Mouse (Mus musculus) E14TG2a.4 (cell line): ENCODE measurements around the gene Rap1gap2.

ENCODE experiments used
- H3K27me3 ChIP-seq: 2 replicates; pipeline ENCODE4 v1.6.1; 2014; ENCODE audit warnings: low read length, control low read depth; ENCODE audit not compliant: insufficient read depth
- H3K36me3 ChIP-seq: 2 replicates; pipeline ENCODE4 v1.6.1; 2014; ENCODE audit warnings: low read length, control low read depth; ENCODE audit not compliant: insufficient read depth
- H3K4me1 ChIP-seq: replicated peaks from 2 replicates; pipeline ENCODE4 v1.6.1; 2014; ENCODE audit warnings: low read depth, low read length, control low read depth
- H3K4me3 ChIP-seq: replicated peaks from 2 replicates; pipeline ENCODE4 v1.5.1; 2014; ENCODE audit warnings: mild to moderate bottlenecking, low read length
- H3K9me3 ChIP-seq: 2 replicates; pipeline ENCODE4 v1.6.1; 2014; ENCODE audit warnings: low read length, control low read depth
- CTCF ChIP-seq: conservative IDR thresholded peaks from 2 replicates; pipeline ENCODE4 v1.5.1; 2014; ENCODE audit warnings: low read length
- NANOG ChIP-seq: IDR thresholded peaks from 2 replicates; pipeline ENCODE4 v1.6.1; 2014; ENCODE audit warnings: borderline replicate concordance, low read length, mixed read lengths
- POU5F1 ChIP-seq: IDR thresholded peaks from 2 replicates; pipeline ENCODE4 v1.6.1; 2014; ENCODE audit warnings: low read length, borderline replicate concordance

Rap1gap2 gene

DNA sequence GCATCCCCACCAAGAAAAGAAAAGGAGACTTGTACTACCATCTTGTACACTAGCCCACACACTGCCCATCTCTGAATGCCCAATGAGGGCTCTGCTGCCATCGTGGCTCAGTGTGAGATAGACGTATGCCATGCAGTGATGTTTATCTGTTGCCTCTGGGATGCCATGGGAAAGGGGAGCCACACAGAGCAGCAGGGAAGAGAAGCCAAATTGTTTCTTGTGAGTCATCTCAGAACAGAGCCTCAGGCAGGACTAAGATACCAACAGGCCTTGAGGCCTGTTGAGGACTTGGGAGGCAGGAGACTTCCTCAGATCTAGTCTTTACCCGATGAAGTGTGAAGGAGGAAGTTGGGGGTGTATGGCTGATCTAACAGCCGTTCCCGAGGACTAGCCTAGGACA lies 126.8 kb downstream of the Rap1gap2 start:
- H3K4me1 ChIP-seq = no peaks in the 10 kb centered on the region
- no peaks in the 10 kb centered on the region for H3K9me3 ChIP-seq
- no peak overlapping the region for H3K4me3 ChIP-seq
- H3K36me3 ChIP-seq = no peaks in the 10 kb centered on the region
- no peak for TF ChIP-seq POU5F1
- TF ChIP-seq CTCF = no peak
- no peak for TF ChIP-seq NANOG
- no peaks in the 10 kb centered on the region for H3K27me3 ChIP-seq

DNA sequence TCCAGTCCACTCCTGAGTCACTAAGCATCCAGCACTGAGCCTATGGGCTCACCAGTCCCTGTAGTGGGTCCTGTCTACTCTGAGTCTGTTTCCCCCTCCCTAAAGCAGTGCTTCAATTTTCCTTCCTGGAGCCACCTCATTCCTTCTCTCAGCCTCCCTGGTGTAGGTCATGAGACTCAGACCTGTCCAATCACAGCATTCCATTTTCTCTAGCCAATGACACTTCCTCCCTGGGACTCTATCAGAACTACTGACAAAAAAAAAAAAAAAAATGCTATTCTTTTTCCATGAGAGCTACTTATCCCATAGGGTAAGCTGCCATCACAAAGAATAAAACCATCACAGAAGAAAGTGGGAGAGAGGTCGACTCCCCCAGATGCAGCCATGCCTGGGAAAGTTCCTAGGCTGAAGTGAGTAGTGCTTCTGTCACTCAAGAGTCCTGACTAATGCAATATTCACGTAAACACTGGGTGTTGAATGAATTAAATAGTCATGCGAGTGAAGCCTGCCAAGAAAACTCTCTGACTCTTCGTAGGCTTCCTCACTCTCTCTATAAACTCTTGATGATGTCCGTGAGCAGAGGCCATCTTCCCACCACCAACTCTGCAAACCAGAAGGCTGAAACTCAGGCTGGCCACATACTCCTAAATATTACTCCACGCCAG lies 127.4 kb downstream of the Rap1gap2 start:
- no peaks in the 10 kb centered on the region for H3K36me3 ChIP-seq
- no peaks in the 10 kb centered on the region for H3K4me1 ChIP-seq
- no peaks in the 10 kb centered on the region for H3K9me3 ChIP-seq
- TF ChIP-seq NANOG = no peak
- no peak for TF ChIP-seq CTCF
- TF ChIP-seq POU5F1 = no peak
- H3K4me3 ChIP-seq = no peak overlapping the region
- no peaks in the 10 kb centered on the region for H3K27me3 ChIP-seq

DNA sequence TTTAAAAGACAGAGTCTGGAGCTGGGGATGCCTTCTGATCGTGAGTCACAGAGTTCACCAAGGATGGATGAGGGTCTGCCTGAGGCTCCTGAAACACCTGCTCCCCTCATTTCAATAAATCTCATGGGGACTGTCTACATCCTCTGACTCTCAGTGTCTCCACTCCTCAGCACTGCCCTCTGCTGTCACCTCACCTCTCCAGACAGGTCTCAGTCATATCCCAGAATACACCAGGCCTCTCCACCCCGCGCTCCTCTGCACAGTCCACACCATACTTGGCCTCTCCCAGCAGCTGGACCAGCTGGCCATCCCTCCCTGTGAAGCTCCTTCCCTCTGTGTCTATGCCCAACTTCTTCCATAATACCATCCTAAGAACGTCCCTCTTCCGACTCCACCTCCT lies 128.9 kb downstream of the Rap1gap2 start:
- Histone ChIP-seq H3K27me3 (no peaks in the 10 kb centered on the region), H3K4me3 (no peak overlapping the region), H3K36me3 (no peaks in the 10 kb centered on the region), H3K4me1 (no peaks in the 10 kb centered on the region), H3K9me3 (no peaks in the 10 kb centered on the region)
- TF ChIP-seq NANOG = no peak
- TF ChIP-seq CTCF = no peak
- no peak for TF ChIP-seq POU5F1

DNA sequence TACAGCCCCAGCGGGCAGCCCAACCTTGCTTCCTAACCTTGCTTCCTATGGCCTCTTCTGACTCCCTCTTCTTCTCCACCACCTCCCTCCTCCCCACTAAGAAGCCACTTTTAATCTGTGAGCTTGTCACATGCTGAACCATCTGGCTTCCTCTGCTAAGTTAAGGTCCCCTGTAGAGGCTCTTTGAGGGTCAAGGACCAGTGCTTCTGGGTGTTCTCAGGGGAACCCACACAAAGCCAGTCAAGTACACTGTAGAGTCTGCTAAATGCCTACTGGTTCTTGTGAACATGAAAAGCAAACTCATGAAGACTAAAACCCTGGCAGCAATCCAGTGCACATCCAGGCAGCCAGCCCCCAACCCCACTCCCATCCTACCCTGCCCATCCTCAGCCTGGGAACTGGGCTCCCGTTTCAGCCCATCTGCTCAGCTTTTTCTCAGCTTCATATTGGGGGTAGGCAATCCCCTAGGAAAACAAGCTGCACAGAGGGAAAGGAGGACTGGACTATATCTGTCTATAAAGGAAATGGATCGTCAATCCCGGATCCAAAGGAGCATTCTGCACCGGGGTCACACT lies 130.9 kb downstream of the Rap1gap2 start:
- TF ChIP-seq POU5F1 (no peak), CTCF (no peak)
- Histone ChIP-seq H3K36me3 (no peaks in the 10 kb centered on the region), H3K27me3 (no peaks in the 10 kb centered on the region), H3K4me3 (no peak overlapping the region), H3K9me3 (no peaks in the 10 kb centered on the region), H3K4me1 (no peaks in the 10 kb centered on the region)

DNA sequence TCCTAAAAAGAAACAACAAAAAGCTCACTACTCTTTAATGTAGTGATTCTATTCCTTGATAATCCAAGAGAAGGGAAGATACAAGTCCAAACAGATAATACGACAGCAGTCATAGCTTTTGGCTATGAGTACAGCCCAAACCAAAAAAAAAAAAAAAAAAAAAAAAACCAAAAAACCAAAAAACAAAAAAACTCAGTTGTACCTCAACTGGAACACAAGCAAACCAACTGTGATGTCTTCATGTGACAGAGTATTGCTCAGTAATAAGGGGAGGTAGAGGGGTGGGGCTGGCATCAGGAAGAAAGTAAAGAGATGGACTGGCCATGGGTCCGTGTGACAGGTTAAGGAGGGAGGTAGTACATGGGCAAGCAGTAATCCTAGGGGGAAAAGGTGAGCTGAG lies 131.8 kb downstream of the Rap1gap2 start:
- no peaks in the 10 kb centered on the region for H3K36me3 ChIP-seq
- TF ChIP-seq POU5F1 (no peak), NANOG (no peak), CTCF (no peak)
- no peak overlapping the region for H3K4me3 ChIP-seq
- no peaks in the 10 kb centered on the region for H3K27me3 ChIP-seq
- no peaks in the 10 kb centered on the region for H3K4me1 ChIP-seq
- no peaks in the 10 kb centered on the region for H3K9me3 ChIP-seq

DNA sequence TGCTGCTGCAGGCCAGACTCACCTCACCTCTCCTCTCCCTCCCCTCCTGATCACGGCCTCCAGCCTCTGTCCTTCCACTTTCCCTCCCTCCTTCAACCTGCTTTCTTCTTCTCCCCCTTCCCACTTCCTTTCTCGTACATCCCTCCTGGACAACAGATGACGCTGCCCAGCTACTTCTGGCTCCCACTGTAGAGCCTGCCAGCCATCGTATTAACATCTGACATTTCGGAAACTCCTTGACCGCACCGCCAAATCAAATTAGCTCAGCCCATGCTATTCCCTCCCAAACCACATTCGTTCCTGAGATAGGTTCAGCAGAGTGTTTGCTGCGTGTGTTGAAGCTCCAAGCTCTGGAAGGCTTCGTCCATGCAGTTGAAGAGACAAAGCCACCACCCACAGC lies 138.0 kb downstream of the Rap1gap2 start:
- Histone ChIP-seq H3K9me3 (no peaks in the 10 kb centered on the region), H3K27me3 (no peaks in the 10 kb centered on the region), H3K4me3 (no peak overlapping the region), H3K36me3 (no peaks in the 10 kb centered on the region), H3K4me1 (peaks cover 7% of the 10 kb centered on the region)
- TF ChIP-seq POU5F1 (no peak), CTCF (no peak), NANOG (no peak)

DNA sequence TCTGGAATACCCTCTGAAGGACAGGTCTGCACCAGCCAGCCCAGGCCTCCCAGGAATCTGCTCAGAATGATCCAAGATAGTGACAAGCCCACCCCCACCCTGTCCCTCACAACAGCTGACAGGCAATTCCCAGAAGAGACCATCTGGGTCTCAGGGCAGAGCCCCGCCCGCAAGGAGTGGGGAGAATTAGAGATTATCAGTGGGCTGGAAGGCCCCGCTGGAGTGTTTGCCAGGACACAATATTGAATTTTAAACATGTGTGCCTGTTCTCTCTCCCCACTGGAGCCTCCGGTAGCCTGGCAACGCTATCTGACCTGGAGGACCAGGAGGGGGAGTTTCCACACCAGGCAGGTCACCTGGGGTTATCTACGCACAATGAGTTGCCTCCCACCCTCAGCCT lies 142.5 kb downstream of the Rap1gap2 start:
- Histone ChIP-seq H3K9me3 (no peaks in the 10 kb centered on the region), H3K27me3 (peaks cover 4% of the 10 kb centered on the region; the same call in 1 of the 2 replicates), H3K4me1 (peaks cover 7% of the 10 kb centered on the region), H3K4me3 (no peak overlapping the region), H3K36me3 (no peaks in the 10 kb centered on the region)
- TF ChIP-seq POU5F1 (no peak), NANOG (no peak), CTCF (no peak)

DNA sequence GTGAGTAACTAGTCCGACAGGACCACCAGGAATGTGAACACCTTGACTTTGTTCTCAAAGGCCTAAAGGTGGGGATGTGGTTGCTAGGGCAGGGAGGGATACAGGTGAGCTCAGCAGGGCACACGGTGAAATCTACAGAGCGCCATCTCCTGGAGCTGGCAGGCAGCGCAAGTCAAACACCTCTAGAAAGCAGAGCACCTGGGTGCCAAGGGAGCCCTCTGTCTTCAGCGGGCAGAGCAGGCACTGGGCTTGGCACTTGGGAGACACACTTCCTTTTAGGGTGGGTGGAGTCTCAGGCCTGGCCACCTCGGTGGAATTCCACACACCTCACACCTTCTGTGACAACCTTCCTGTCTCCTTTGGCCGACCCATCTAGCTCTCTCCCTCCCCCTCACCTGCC lies 145.0 kb downstream of the Rap1gap2 start:
- Histone ChIP-seq H3K4me3 (no peak overlapping the region), H3K9me3 (no peaks in the 10 kb centered on the region), H3K36me3 (no peaks in the 10 kb centered on the region), H3K27me3 (peaks cover 17% of the 10 kb centered on the region), H3K4me1 (peaks cover 16% of the 10 kb centered on the region)
- no peak for TF ChIP-seq NANOG
- no peak for TF ChIP-seq POU5F1
- peak; percentile 70 for TF ChIP-seq CTCF
